Mouse (Mus musculus): Measurements from ENCODE around the gene Cpxm1. TPM values are rescaled to one million over a fixed set of nuclear protein-coding genes. Genes with fewer than 3 reads are reported as not detected.

The Cpxm1 gene
- polyA plus RNA-seq, 1 experiment: 0.34 TPM

- no peak overlapping the region for H3K4me2 ChIP-seq (ENCODE audit: low read depth)
- H3K36me3 ChIP-seq (ENCODE audit: control insufficient read depth, insufficient read depth): peaks cover 35% of the 10 kb centered on the region
- TF ChIP-seq USF1 (IDR thresholded peaks at IDR 0.05; ENCODE audit: low read depth) (no peak), SRF (IDR thresholded peaks at IDR 0.05; ENCODE audit: control insufficient read depth, insufficient read length, low read depth) (no peak), TCF12 (IDR thresholded peaks at IDR 0.05; ENCODE audit: insufficient read depth, poor library complexity, severe bottlenecking) (no peak), REST (IDR thresholded peaks at IDR 0.05; ENCODE audit: insufficient read depth, insufficient read length) (no peak), E2F4 (IDR thresholded peaks at IDR 0.05; ENCODE audit: insufficient read depth) (no peak)
These were observed 39.4 kb upstream of the Cpxm1 start for GRCm38 (mm10) chr2:130436769-130437168.

GRCm38 (mm10) chr2:130433152-130433551 is 35.8 kb upstream of the Cpxm1 start:
- no peaks in the 10 kb centered on the region for H3K27me3 ChIP-seq (ENCODE audit: control insufficient read depth, insufficient read depth, insufficient read length)
- H3K79me2 ChIP-seq (ENCODE audit: control insufficient read depth, insufficient read depth): peaks cover 47% of the 10 kb centered on the region
- peaks cover 1% of the 10 kb centered on the region for H3K36me3 ChIP-seq (ENCODE audit: control insufficient read depth, insufficient read depth)
- H3ac ChIP-seq (ENCODE audit: control insufficient read depth, insufficient read length): no peak overlapping the region
- TF ChIP-seq E2F4 (IDR thresholded peaks at IDR 0.05; ENCODE audit: insufficient read depth): no peak
- no peak for TF ChIP-seq TCF12 (IDR thresholded peaks at IDR 0.05; ENCODE audit: insufficient read depth, poor library complexity, severe bottlenecking)
- no peak for TF ChIP-seq TCF3 (IDR thresholded peaks at IDR 0.05; ENCODE audit: insufficient read length, low read depth)
- no peak for TF ChIP-seq POLR2A (IDR thresholded peaks at IDR 0.05; ENCODE audit: insufficient read length, low read depth)
- TF ChIP-seq CEBPB (IDR thresholded peaks at IDR 0.05; ENCODE audit: insufficient read depth, poor library complexity, severe bottlenecking): no peak
- TF ChIP-seq POLR2AphosphoS2 (IDR thresholded peaks at IDR 0.05; ENCODE audit: insufficient read length, low read depth): no peak
- no peak for TF ChIP-seq MYOD1 (IDR thresholded peaks at IDR 0.05; ENCODE audit: control insufficient read depth in 1 of 3, insufficient read length in 2 of 3, low read depth in 2 of 3)
- no peak for TF ChIP-seq MAX (IDR thresholded peaks at IDR 0.05; ENCODE audit: low read depth)
- TF ChIP-seq REST (IDR thresholded peaks at IDR 0.05; ENCODE audit: insufficient read depth, insufficient read length): no peak
- TF ChIP-seq USF1 (IDR thresholded peaks at IDR 0.05; ENCODE audit: low read depth): no peak
- TF ChIP-seq MYOG (IDR thresholded peaks at IDR 0.05; ENCODE audit: control insufficient read depth in 1 of 3, insufficient read depth in 1 of 3, insufficient read length in 2 of 3, low read depth in 2 of 3): no peak
- TF ChIP-seq SRF (IDR thresholded peaks at IDR 0.05; ENCODE audit: control insufficient read depth, insufficient read length, low read depth): no peak
- H3K4me2 ChIP-seq (ENCODE audit: low read depth): no peak overlapping the region
- H3K4me3 ChIP-seq: no peak overlapping the region

More at GRCm38 (mm10) chr2:130436769-130437168, 39.4 kb upstream of the Cpxm1 start:
- Histone ChIP-seq H3K79me2 (ENCODE audit: control insufficient read depth, insufficient read depth) (peaks cover 42% of the 10 kb centered on the region), H3ac (ENCODE audit: control insufficient read depth, insufficient read length) (no peak overlapping the region), H3K4me3 (no peak overlapping the region), H3K27me3 (ENCODE audit: control insufficient read depth, insufficient read depth, insufficient read length) (no peaks in the 10 kb centered on the region)

GRCm38 (mm10) chr2:130432157-130432556 is 34.8 kb upstream of the Cpxm1 start:
- H3K79me2 ChIP-seq (ENCODE audit: control insufficient read depth, insufficient read depth): peaks cover 56% of the 10 kb centered on the region
- no peak overlapping the region for H3K4me2 ChIP-seq (ENCODE audit: low read depth)
- H3K27me3 ChIP-seq (ENCODE audit: control insufficient read depth, insufficient read depth, insufficient read length): no peaks in the 10 kb centered on the region
- no peak overlapping the region for H3K4me3 ChIP-seq
- TF ChIP-seq SRF (IDR thresholded peaks at IDR 0.05; ENCODE audit: control insufficient read depth, insufficient read length, low read depth) (no peak), POLR2A (IDR thresholded peaks at IDR 0.05; ENCODE audit: insufficient read length, low read depth) (no peak), REST (IDR thresholded peaks at IDR 0.05; ENCODE audit: insufficient read depth, insufficient read length) (no peak), E2F4 (IDR thresholded peaks at IDR 0.05; ENCODE audit: insufficient read depth) (no peak), TCF3 (IDR thresholded peaks at IDR 0.05; ENCODE audit: insufficient read length, low read depth) (no peak), MYOG (IDR thresholded peaks at IDR 0.05; ENCODE audit: control insufficient read depth in 1 of 3, insufficient read depth in 1 of 3, insufficient read length in 2 of 3, low read depth in 2 of 3) (no peak), USF1 (IDR thresholded peaks at IDR 0.05; ENCODE audit: low read depth) (no peak), MYOD1 (IDR thresholded peaks at IDR 0.05; ENCODE audit: control insufficient read depth in 1 of 3, insufficient read length in 2 of 3, low read depth in 2 of 3) (no peak), MAX (IDR thresholded peaks at IDR 0.05; ENCODE audit: low read depth) (no peak), CEBPB (IDR thresholded peaks at IDR 0.05; ENCODE audit: insufficient read depth, poor library complexity, severe bottlenecking) (no peak)
- no peaks in the 10 kb centered on the region for H3K36me3 ChIP-seq (ENCODE audit: control insufficient read depth, insufficient read depth)
- H3ac ChIP-seq (ENCODE audit: control insufficient read depth, insufficient read length): no peak overlapping the region

GRCm38 (mm10) chr2:130430484-130430883 is 33.1 kb upstream of the Cpxm1 start:
- Histone ChIP-seq H3K79me2 (ENCODE audit: control insufficient read depth, insufficient read depth) (peaks cover 62% of the 10 kb centered on the region), H3ac (ENCODE audit: control insufficient read depth, insufficient read length) (no peak overlapping the region), H3K27me3 (ENCODE audit: control insufficient read depth, insufficient read depth, insufficient read length) (no peaks in the 10 kb centered on the region), H3K4me3 (no peak overlapping the region), H3K36me3 (ENCODE audit: control insufficient read depth, insufficient read depth) (no peaks in the 10 kb centered on the region), H3K4me2 (ENCODE audit: low read depth) (no peak overlapping the region)
- no peak for TF ChIP-seq REST (IDR thresholded peaks at IDR 0.05; ENCODE audit: insufficient read depth, insufficient read length)
- no peak for TF ChIP-seq MYOD1 (IDR thresholded peaks at IDR 0.05; ENCODE audit: control insufficient read depth in 1 of 3, insufficient read length in 2 of 3, low read depth in 2 of 3)
- TF ChIP-seq MYOG (IDR thresholded peaks at IDR 0.05; ENCODE audit: control insufficient read depth in 1 of 3, insufficient read depth in 1 of 3, insufficient read length in 2 of 3, low read depth in 2 of 3): no peak
- no peak for TF ChIP-seq TCF3 (IDR thresholded peaks at IDR 0.05; ENCODE audit: insufficient read length, low read depth)
- no peak for TF ChIP-seq POLR2A (IDR thresholded peaks at IDR 0.05; ENCODE audit: insufficient read length, low read depth)
- TF ChIP-seq POLR2AphosphoS2 (IDR thresholded peaks at IDR 0.05; ENCODE audit: insufficient read length, low read depth): no peak
- no peak for TF ChIP-seq E2F4 (IDR thresholded peaks at IDR 0.05; ENCODE audit: insufficient read depth)
- no peak for TF ChIP-seq CEBPB (IDR thresholded peaks at IDR 0.05; ENCODE audit: insufficient read depth, poor library complexity, severe bottlenecking)

- TF ChIP-seq TCF12 (IDR thresholded peaks at IDR 0.05; ENCODE audit: insufficient read depth, poor library complexity, severe bottlenecking) (no peak), CEBPB (IDR thresholded peaks at IDR 0.05; ENCODE audit: insufficient read depth, poor library complexity, severe bottlenecking) (no peak), REST (IDR thresholded peaks at IDR 0.05; ENCODE audit: insufficient read depth, insufficient read length) (no peak), MAX (IDR thresholded peaks at IDR 0.05; ENCODE audit: low read depth) (no peak), MYOD1 (IDR thresholded peaks at IDR 0.05; ENCODE audit: control insufficient read depth in 1 of 3, insufficient read length in 2 of 3, low read depth in 2 of 3) (no peak), POLR2A (IDR thresholded peaks at IDR 0.05; ENCODE audit: insufficient read length, low read depth) (no peak), SRF (IDR thresholded peaks at IDR 0.05; ENCODE audit: control insufficient read depth, insufficient read length, low read depth) (no peak), MYOG (IDR thresholded peaks at IDR 0.05; ENCODE audit: control insufficient read depth in 1 of 3, insufficient read depth in 1 of 3, insufficient read length in 2 of 3, low read depth in 2 of 3) (no peak), POLR2AphosphoS2 (IDR thresholded peaks at IDR 0.05; ENCODE audit: insufficient read length, low read depth) (no peak), E2F4 (IDR thresholded peaks at IDR 0.05; ENCODE audit: insufficient read depth) (no peak)
- peaks cover 62% of the 10 kb centered on the region for H3K79me2 ChIP-seq (ENCODE audit: control insufficient read depth, insufficient read depth)
- H3K27me3 ChIP-seq (ENCODE audit: control insufficient read depth, insufficient read depth, insufficient read length): no peaks in the 10 kb centered on the region
- no peak overlapping the region for H3K4me2 ChIP-seq (ENCODE audit: low read depth)
- no peak overlapping the region for H3K4me3 ChIP-seq
- no peak overlapping the region for H3ac ChIP-seq (ENCODE audit: control insufficient read depth, insufficient read length)
- H3K36me3 ChIP-seq (ENCODE audit: control insufficient read depth, insufficient read depth): no peaks in the 10 kb centered on the region
These were observed 32.5 kb upstream of the Cpxm1 start for GRCm38 (mm10) chr2:130429851-130430250.

All from myocyte (in vitro differentiated cells).